Mouse (Mus musculus): Measurements from ENCODE around the gene Gpc6. TPM values are rescaled to one million over a fixed set of nuclear protein-coding genes. Genes with fewer than 3 reads are reported as not detected.

Gene Gpc6
- polyA plus RNA-seq, 1 experiment = 1.4 TPM

DNA sequence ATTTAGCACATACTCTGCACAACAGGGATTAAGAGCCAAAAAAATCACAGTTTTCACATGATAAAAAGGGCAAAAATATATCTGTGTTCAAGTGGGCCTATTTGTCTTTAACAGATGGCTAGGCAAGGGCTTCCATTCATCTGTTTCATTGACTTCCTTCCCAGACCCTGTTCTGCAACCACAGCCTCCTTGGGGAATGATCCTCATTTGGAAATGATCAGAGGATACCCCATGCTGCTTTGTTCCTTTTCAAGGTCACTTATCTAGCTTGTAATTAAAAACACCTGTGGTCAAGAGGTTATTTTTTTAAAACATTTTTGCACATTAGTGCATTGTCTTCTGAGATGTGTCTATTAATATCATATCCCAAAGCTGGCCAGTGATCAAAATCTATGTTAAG lies 627.7 kb downstream of the Gpc6 start:
- Histone ChIP-seq H3K27ac (replicated peaks; ENCODE audit: low read depth, low read length) (no peak overlapping the region), H3K4me1 (ENCODE audit: control insufficient read depth, insufficient read depth, insufficient read length, low read length) (no peaks in the 10 kb centered on the region), H3K4me3 (ENCODE audit: insufficient read depth, low read depth, low read length) (no peak overlapping the region)

DNA sequence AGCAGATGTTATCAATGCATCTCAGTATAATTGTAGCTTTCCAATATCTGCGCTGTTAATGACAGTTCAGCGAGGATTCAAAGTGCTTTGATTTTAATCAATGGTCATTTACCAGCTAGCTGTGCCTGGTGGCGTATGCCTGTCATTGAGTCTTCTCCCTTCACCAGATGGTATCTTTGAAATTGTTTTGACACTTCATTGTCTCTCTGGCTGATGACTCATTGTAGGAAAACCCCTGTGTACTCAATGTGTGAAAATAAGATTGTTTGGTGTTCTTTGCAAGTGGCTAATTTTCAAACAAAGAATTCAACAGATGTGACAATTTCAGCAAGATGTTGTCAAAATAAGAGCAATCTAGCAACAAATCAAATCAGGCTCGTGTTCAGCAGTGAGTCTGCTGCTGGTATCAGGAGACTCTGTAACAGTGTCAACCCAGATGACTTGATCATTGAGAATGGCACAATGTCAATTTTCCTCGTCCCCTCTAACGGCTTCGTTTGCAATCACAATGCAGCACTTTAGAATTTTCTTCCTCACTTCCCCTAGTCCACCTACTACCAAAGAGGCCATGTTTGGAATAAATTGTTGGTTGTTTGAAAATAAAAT lies 631.7 kb downstream of the Gpc6 start:
- H3K4me3 ChIP-seq (ENCODE audit: insufficient read depth, low read depth, low read length) = no peak overlapping the region
- H3K27ac ChIP-seq (replicated peaks; ENCODE audit: low read depth, low read length) = no peak overlapping the region
- H3K4me1 ChIP-seq (ENCODE audit: control insufficient read depth, insufficient read depth, insufficient read length, low read length) = no peaks in the 10 kb centered on the region

DNA sequence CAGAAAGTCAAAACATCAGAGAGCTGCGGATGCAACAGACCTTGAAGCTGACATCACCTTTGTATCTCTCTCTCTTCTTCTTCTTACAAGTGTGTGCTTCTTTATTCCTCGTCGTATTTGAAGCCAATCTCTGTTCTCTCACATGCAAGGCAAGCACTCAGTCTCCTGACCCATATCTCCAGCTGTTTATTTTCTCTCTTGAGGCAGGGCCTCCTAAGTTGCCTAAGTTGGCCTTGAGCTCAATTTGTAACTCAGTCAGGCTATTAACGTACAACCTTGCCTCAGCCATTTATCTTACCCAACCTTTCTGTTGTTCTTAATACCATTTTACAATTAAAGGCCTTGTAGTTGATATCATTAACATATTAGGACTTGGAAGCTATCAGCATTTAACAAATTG lies 637.0 kb downstream of the Gpc6 start:
- H3K4me1 ChIP-seq (ENCODE audit: control insufficient read depth, insufficient read depth, insufficient read length, low read length) = no peaks in the 10 kb centered on the region
- H3K27ac ChIP-seq (replicated peaks; ENCODE audit: low read depth, low read length) = no peak overlapping the region
- H3K4me3 ChIP-seq (ENCODE audit: insufficient read depth, low read depth, low read length) = no peak overlapping the region

DNA sequence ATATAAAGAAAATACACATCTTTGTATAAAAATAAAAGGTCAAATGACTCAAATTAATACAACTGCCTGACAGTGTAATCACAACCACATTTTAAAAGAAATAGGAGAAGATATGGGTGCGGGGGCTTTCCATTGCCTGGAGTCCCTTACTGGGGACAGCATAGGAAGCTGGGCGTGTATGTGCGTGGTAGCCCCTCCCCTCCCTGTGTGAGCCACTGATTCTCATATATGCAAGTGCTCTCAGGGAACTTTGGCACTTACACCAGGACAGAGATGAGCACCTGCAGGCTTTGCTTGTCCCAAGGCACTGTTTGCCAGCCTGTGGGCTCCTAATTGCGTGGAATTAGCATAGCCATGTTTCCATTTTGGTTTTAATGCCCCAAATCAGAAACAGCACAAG lies 644.2 kb downstream of the Gpc6 start:
- no peak overlapping the region for H3K27ac ChIP-seq (replicated peaks; ENCODE audit: low read depth, low read length)
- no peak overlapping the region for H3K4me3 ChIP-seq (ENCODE audit: insufficient read depth, low read depth, low read length)
- no peaks in the 10 kb centered on the region for H3K4me1 ChIP-seq (ENCODE audit: control insufficient read depth, insufficient read depth, insufficient read length, low read length)

DNA sequence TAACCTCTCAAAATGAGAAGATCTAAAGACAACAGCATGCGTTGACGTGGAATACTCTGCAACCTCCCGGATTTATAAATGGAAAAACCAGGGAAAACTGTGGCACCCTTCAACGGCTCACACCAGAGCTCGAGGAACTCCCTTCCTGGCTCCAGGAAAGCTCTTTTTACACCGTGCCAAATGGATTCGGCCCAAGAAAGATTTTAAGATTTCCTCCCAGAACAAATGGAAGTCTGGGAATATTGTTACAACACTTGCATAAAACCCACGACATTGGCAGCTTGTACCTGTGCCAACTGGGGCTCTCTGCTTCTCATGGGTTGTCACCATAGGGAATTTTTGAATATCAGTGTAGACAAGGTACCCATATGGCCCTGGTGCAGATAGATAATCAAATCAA lies 647.1 kb downstream of the Gpc6 start:
- no peaks in the 10 kb centered on the region for H3K4me1 ChIP-seq (ENCODE audit: control insufficient read depth, insufficient read depth, insufficient read length, low read length)
- H3K4me3 ChIP-seq (ENCODE audit: insufficient read depth, low read depth, low read length) = no peak overlapping the region
- no peak overlapping the region for H3K27ac ChIP-seq (replicated peaks; ENCODE audit: low read depth, low read length)

DNA sequence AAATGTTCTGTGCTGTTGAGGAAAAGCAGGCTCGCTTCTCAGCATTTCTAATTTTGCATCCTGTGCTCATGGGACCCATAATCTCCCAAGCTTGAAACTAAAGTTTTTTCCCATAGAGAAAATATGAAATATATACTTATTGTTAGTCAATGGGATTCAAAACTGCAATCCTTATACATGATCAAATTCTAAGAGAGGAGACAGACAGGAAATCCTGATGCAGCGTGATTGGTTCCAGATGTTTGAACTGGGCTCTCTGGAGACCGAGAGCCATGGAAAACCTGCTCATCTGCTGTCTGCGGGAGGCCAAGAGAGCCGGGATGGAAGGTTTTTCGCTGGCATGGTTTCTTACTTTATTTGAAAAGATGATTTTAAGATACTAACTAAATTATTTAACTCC lies 649.1 kb downstream of the Gpc6 start:
- Histone ChIP-seq H3K4me1 (ENCODE audit: control insufficient read depth, insufficient read depth, insufficient read length, low read length) (no peaks in the 10 kb centered on the region), H3K27ac (replicated peaks; ENCODE audit: low read depth, low read length) (no peak overlapping the region), H3K4me3 (ENCODE audit: insufficient read depth, low read depth, low read length) (no peak overlapping the region)

DNA sequence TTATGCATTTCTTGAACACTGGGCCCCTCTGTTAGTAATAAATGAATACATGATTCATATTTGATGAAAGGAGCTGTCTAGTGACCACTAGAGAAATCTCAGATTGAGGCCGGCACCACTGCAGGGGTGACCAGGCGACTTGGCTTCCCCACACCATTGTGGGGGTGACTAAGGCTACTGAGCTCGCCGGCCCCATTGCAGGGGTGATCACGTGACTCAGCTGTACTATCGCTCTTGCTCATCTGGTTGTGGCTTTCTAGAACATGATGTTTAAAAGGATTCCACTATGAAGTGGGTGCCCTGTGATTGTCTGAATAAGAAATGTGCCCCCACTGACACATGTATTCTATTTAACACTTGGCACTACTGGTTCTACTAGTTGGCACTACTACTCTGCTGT lies 656.6 kb downstream of the Gpc6 start:
- Histone ChIP-seq H3K4me3 (ENCODE audit: insufficient read depth, low read depth, low read length) (no peak overlapping the region), H3K4me1 (ENCODE audit: control insufficient read depth, insufficient read depth, insufficient read length, low read length) (no peaks in the 10 kb centered on the region), H3K27ac (replicated peaks; ENCODE audit: low read depth, low read length) (no peak overlapping the region)

DNA sequence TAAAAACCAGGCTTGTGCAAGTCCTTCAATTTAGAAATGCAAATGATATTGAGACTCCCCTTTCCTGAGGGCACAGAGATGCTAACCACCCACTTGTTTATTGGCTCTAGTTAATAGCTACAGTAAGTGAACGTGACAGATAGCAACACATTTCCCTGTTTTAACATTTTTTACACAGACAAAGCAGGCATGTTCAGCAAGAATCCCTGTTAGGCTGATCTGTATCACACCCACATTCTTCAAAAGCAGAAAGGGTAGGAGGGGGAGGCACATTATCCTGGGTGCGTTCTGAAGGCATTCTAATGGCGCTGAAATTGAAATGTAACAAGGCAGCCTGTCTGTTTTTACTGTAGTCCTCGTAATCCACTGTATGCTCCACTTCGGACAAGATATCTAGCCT lies 674.6 kb downstream of the Gpc6 start:
- H3K4me3 ChIP-seq (ENCODE audit: insufficient read depth, low read depth, low read length) = no peak overlapping the region
- H3K4me1 ChIP-seq (ENCODE audit: control insufficient read depth, insufficient read depth, insufficient read length, low read length) = no peaks in the 10 kb centered on the region
- no peak overlapping the region for H3K27ac ChIP-seq (replicated peaks; ENCODE audit: low read depth, low read length)

DNA sequence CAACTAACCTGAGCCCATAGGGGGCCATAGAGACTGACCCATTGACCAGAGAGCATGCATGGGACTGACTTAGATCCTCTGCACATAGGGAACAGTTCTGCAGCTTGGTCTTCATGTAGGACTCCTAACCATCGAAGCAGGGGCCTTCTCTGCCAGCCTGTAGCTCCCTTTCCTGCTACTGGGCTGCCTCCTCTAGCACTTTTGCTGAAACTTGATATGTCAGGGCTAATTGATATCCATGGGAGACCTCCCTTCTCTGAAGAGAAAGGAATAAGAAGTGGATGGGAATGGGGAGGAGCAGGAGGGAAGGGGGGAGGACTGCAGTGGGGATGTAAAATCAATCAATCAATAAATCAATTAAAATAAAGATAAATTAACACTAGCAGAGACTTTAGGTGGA lies 678.7 kb downstream of the Gpc6 start:
- H3K27ac ChIP-seq (replicated peaks; ENCODE audit: low read depth, low read length) = no peak overlapping the region
- no peak overlapping the region for H3K4me3 ChIP-seq (ENCODE audit: insufficient read depth, low read depth, low read length)
- no peaks in the 10 kb centered on the region for H3K4me1 ChIP-seq (ENCODE audit: control insufficient read depth, insufficient read depth, insufficient read length, low read length)

DNA sequence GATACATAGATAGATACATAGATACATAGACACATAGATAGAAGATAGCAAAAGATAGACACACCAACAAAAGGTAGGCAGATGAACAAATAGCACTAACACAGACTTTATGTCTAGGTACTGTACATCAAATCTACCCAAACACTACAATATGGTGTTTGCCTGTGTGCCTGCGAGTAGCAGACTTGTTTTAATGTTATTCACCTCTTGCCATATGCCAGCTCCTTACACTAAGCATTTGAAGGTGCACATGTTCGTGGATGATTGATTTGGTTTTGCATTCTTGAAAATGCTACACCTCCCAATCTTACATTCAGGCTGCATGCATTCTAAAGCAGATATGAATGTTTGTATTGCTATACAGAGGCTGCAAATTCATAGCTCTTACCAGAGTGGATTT lies 680.6 kb downstream of the Gpc6 start:
- Histone ChIP-seq H3K4me1 (ENCODE audit: control insufficient read depth, insufficient read depth, insufficient read length, low read length) (no peaks in the 10 kb centered on the region), H3K4me3 (ENCODE audit: insufficient read depth, low read depth, low read length) (no peak overlapping the region), H3K27ac (replicated peaks; ENCODE audit: low read depth, low read length) (no peak overlapping the region)

DNA sequence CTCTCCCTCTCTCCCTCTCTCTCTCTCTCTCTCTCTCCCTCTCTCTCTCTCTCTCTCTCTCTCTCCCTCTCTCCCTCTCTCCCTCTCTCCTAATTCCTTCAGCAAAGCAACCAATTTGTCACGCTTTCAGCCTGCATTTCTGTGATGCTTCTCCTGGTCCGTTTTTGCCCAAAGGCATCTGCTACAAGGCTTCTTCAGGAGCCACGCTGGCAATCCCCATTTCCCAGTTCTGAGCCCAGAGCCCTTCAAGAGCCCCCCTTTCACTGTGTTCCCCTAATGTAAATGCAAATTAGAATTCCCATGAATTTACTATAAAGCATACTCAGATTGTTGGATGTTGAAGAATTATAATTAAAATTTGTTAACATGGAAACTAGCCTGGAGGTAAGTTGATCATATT lies 686.0 kb downstream of the Gpc6 start:
- Histone ChIP-seq H3K27ac (replicated peaks; ENCODE audit: low read depth, low read length) (no peak overlapping the region), H3K4me3 (ENCODE audit: insufficient read depth, low read depth, low read length) (no peak overlapping the region)

DNA sequence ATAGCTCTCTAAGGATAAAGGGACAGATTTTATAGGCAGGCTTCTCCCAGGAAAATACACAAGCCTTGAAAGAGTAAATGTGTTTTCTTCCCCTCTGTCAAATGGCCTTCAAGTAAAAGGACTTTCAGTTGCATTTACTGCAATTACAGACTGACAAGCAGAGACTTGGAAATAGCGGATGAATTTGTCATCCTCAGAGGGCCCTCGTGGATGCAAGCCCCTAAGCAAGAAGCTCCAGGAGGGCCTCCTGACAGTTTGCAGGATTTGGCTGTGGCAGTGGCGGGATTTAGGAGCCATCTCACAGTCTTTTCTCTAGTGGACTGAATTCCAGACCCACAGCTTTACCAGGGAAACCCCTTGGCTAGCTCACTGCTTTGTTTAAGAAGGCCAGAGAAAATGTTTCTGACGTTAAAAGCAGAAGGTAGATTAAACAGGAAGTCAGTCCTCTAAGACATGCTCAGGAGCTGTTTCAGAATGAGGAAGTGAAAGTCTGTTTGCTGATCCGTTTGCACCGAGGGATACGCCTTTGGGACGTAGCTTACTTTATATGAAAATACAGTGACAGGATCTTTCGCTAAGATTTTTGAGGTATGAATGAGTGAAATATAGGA lies 700.1 kb downstream of the Gpc6 start:
- Histone ChIP-seq H3K4me1 (ENCODE audit: control insufficient read depth, insufficient read depth, insufficient read length, low read length) (no peaks in the 10 kb centered on the region), H3K4me3 (ENCODE audit: insufficient read depth, low read depth, low read length) (no peak overlapping the region), H3K27ac (replicated peaks; ENCODE audit: low read depth, low read length) (no peak overlapping the region)

More for the DNA sequence above, 686.0 kb downstream of the Gpc6 start:
- no peaks in the 10 kb centered on the region for H3K4me1 ChIP-seq (ENCODE audit: control insufficient read depth, insufficient read depth, insufficient read length, low read length)

DNA sequence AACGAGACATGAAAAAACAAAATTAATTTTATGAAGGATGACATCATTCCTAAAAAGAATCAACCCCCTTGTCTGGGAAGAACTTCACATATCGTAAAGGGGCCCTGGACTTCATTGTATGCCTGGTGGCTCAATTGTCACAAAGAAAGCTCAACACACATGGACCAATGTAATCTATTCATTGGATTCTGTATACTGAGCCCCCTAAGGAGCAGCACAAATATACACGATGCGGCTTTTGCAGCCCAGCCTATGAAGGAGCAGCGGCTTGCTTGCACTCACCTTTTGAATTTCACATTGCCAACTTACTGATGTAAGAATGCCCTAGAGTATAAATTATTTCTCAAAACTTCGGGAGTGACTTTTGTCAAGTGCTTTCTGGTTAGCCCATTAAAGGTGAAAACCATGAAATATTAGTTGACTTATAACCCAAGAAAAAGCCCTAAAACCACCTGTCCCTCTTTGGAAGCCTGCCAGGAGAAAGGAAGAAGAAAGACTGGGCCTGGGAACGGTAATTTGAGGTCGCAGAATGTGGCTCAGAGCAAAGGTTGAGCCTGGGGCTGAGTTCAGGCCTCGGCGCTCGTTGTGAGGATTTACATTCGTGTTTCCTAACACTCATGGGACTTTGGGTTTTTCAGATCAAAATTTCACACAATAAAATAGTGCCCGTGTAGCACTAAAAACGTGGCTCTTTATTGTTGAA lies 709.3 kb downstream of the Gpc6 start:
- no peak overlapping the region for H3K27ac ChIP-seq (replicated peaks; ENCODE audit: low read depth, low read length)
- no peaks in the 10 kb centered on the region for H3K4me1 ChIP-seq (ENCODE audit: control insufficient read depth, insufficient read depth, insufficient read length, low read length)
- H3K4me3 ChIP-seq (ENCODE audit: insufficient read depth, low read depth, low read length) = no peak overlapping the region

DNA sequence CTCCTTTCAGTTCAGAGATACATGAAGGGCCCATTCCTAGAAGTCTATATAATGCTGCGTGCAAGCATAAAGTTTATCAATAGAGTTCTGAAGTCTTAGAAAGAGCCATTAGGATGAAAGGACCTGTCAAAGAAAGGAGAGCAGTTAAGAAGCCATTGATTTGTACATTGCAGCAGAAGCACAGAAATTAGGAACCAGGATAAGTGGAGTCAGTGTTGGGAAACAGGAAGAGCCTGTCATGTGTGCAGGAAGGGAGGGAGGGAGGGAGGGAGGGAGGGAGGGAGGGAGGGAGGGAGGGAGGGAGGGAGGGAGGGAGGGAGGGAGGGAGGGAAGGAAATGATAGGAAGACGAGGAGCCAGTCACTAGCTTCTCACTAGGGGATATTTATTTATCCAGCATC lies 716.7 kb downstream of the Gpc6 start:
- H3K4me1 ChIP-seq (ENCODE audit: control insufficient read depth, insufficient read depth, insufficient read length, low read length) = no peaks in the 10 kb centered on the region

DNA sequence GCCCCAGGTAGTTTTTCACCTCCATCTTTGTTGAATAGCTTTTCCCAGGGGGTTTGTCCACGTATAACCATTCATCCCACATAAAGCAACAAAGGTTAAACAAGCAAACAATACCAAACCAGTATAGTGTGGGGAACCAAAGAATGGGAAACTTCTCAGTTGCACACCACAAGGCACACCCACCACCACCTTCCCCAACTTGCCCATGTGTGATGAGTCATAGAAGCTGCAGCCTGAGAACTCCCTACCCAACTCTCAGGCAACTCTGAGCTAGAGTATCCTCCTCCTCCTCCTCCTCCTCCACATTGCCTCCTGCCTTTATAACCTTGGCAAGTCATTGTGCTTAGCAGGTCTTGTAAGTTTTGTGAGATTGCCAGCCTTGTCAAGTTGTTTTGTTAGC lies 718.0 kb downstream of the Gpc6 start:
- Histone ChIP-seq H3K27ac (replicated peaks; ENCODE audit: low read depth, low read length) (no peak overlapping the region), H3K4me1 (ENCODE audit: control insufficient read depth, insufficient read depth, insufficient read length, low read length) (no peaks in the 10 kb centered on the region)

More for the DNA sequence above, 716.7 kb downstream of the Gpc6 start:
- Histone ChIP-seq H3K27ac (replicated peaks; ENCODE audit: low read depth, low read length) (no peak overlapping the region), H3K4me3 (ENCODE audit: insufficient read depth, low read depth, low read length) (no peak overlapping the region)

More for the DNA sequence above, 718.0 kb downstream of the Gpc6 start:
- no peak overlapping the region for H3K4me3 ChIP-seq (ENCODE audit: insufficient read depth, low read depth, low read length)
